Mouse (Mus musculus): ENCODE data around the gene Fam214a.

The Fam214a gene

GRCm38 (mm10) chr9:74952756-74953247 is at the start of gene Fam214a:
Gene Fam214a (plus strand): TSS chr9:74952884.
- peak; percentile 88 for DNase-seq (ENCODE audit: low read depth, low spot score)

DNA sequence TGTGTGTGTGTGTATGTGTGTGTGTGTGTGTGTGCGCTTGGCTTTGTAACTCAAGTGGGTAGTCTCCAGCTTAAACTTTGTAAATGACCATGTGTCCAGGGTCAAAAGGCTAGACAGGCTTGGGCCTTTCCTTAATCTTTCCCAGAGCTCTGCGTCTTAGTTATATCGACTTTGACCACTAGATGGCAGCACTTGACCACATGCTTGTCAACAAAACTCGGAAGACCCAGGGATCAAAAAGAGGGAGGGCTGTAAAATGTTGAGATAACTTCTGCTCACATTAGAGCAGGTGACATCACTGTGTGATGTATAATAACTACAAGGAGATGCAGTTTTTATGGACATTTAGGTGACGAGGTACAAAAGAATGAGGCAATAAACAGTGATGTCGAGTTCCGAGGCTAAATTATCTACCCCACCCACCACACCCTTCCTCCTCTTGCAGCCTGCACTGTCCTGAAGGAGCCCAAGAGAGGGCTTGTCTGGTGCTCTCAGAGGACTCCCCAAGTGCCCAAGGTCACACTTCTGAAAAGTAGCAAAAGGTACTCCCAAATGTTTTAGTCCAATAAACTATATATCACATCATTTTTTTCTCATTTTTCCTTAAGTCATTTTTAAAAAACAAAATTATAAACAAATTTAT is 47.7 kb upstream of the Fam214a start:
- DNase-seq (ENCODE audit: low read depth, low spot score), result peak; percentile 28

DNA sequence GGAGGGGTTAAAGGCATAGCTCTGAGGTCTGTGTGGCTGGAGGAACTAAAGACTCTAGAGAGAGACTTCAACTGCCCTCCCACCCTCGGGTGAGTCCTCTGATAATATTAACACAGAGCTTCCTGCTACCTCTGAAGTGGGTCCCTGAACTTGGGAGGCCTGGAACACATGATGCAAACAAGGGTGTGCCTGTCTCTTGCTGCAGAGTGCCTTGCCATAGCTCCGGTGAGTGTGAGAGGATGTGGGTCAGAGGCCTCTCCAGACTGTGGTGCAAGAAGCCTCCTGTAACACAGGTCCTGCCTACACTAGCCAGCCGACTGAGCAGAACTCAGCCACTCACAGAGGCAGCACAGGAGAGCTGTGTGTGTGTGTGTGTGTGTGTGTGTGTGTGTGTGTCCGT is 45.7 kb upstream of the Fam214a start:
- no peak for DNase-seq (ENCODE audit: low read depth, low spot score)

DNA sequence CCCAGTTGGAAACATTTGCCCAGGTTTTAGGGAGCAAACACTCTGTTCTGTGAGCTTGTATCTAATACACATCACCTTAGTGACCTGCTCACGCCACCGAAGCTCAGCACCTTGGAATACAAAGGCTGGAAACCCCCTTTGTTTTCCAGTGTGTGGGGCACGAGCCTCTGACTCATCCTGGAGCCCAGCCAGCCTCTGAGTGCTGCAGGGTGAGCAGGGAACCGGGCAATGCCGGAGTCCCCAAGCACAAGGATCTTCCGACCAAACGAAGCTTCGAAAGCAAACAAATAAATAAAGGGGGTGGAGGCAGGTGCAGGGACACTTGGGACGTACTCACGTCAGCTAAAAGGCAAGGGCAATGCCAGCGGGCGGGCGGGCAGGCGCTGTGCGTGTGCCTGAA is 43.4 kb upstream of the Fam214a start:
- DNase-seq (ENCODE audit: low read depth, low spot score), result no peak

DNA sequence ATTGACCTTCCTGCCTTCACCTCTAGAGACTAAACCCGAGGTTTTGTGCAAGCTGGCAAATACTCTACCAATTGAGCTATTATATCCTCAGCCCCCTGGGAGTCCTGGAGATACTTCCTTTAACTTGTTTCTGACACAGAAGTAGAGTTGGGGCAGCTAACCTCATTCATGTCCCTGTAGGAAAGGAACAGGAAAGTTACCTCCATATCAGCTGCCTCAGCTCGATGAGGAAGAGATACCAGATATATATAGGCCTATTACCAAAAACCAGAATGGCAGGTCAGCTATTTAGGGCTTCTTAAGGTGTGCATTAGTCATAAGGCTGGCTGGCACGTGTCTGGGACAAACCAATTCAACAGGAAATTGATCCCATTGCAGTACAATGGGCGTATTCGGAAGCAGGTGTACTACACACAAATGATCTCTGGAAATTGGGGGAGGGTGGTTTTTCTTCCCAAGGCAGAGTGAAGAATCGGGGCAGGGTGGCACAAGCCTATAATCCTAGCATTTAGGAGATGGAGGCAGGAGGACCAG is 42.4 kb upstream of the Fam214a start:
- DNase-seq (ENCODE audit: low read depth, low spot score), result no peak

- DNase-seq (ENCODE audit: low read depth, low spot score), result no peak
These were observed 41.3 kb upstream of the Fam214a start for GRCm38 (mm10) chr9:74911430-74911829.

DNA sequence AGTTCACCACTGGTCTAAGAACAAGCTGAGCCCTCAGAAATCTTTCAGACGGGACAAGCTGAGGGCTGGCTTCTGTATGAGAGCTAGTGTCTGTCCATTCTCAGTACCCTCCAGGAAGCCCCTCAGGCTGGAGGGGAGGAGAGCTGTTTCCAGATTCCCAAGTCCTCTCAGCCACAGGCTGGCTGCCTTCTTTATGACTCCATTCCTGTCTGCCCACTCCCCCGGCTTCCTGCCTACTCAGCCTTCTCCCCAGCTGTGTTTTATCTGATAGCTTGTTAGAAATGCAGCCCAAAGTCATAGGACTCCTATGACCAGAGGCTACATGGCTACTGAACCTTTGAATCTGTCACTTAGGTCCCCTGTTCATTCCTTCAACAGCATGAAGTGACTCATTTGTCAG is 40.8 kb upstream of the Fam214a start:
- no peak for DNase-seq (ENCODE audit: low read depth, low spot score)

- DNase-seq (ENCODE audit: low read depth, low spot score), result peak; percentile 10
These were observed 39.9 kb upstream of the Fam214a start for GRCm38 (mm10) chr9:74912619-74913376.

DNA sequence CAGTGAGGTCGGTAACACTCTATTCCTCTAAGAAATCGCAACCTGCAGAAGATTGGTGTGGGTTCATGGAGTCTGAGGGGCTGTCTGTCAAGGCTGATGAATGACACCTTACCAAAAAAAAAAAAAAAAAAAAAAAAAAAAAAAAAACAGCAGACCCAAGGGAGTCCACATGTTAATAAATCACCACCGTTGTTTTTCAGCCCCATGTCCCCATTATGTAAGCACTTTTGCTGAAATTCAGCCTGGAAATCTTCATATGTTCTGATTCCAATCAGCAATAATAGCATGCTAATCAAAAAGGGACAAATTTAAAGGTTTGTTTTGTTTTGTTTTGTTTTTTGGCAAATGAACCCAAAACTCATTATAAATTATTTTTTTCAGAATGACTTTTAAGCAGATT is 37.1 kb upstream of the Fam214a start:
- DNase-seq (ENCODE audit: low read depth, low spot score), result no peak

GRCm38 (mm10) chr9:74920450-74920849 is 32.2 kb upstream of the Fam214a start:
- DNase-seq (ENCODE audit: low read depth, low spot score), result no peak

GRCm38 (mm10) chr9:74921422-74921821 is 31.3 kb upstream of the Fam214a start:
- DNase-seq (ENCODE audit: low read depth, low spot score), result no peak

- no peak for DNase-seq (ENCODE audit: low read depth, low spot score)
These were observed 29.8 kb upstream of the Fam214a start for GRCm38 (mm10) chr9:74922884-74923283.

- DNase-seq (ENCODE audit: low read depth, low spot score), result no peak
These were observed 29.2 kb upstream of the Fam214a start for GRCm38 (mm10) chr9:74923291-74923977.

- peak; percentile 8 for DNase-seq (ENCODE audit: low read depth, low spot score)
These were observed 27.4 kb upstream of the Fam214a start for GRCm38 (mm10) chr9:74925220-74925769.

- no peak for DNase-seq (ENCODE audit: low read depth, low spot score)
These were observed 22.7 kb upstream of the Fam214a start for GRCm38 (mm10) chr9:74929981-74930423.

- no peak for DNase-seq (ENCODE audit: low read depth, low spot score)
These were observed 22.0 kb upstream of the Fam214a start for GRCm38 (mm10) chr9:74930653-74931052.

GRCm38 (mm10) chr9:74935289-74935688 is 17.4 kb upstream of the Fam214a start:
- no peak for DNase-seq (ENCODE audit: low read depth, low spot score)

GRCm38 (mm10) chr9:74937761-74938160 is 14.9 kb upstream of the Fam214a start:
- no peak for DNase-seq (ENCODE audit: low read depth, low spot score)

DNA sequence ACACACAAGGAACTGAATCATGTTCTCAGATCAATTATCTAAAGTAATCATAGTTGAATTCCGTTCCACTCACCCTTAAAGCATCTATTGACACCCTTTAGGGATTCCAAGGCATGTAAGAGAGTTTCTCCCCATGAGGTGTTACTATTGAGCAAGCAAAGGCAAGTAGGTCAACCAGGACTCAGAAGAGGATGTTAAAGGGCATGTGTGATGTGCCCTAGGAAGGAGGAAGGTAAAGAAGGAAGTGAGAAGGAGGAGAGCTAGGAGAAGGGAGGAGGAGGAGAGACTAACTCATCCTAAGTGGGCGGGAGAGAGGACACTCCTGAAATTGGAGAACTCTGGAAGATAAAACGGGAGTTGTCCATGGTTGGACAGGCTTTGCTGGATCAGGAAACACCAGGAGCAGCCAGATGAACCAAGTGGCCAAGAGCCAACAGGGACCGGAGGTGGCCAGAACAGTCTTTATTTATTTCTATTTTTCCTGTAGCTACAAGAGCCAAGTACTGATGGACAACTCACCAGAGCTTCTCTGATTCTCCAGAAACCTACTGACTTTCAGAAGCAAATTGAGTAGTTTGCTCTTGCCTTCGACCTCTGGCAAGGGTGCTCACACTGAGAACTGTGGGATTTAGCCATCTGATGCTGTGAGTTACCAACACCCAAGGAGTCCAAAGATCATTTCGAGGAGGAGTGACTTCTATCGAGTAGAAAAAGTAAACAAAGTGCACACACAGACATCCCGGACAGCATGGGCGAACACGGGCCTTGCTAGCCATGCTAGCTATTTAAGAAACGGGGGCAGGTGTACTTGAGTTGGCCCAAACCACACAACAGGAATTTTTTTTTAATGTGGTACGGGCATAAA is 13.8 kb upstream of the Fam214a start:
- no peak for DNase-seq (ENCODE audit: low read depth, low spot score)

DNA sequence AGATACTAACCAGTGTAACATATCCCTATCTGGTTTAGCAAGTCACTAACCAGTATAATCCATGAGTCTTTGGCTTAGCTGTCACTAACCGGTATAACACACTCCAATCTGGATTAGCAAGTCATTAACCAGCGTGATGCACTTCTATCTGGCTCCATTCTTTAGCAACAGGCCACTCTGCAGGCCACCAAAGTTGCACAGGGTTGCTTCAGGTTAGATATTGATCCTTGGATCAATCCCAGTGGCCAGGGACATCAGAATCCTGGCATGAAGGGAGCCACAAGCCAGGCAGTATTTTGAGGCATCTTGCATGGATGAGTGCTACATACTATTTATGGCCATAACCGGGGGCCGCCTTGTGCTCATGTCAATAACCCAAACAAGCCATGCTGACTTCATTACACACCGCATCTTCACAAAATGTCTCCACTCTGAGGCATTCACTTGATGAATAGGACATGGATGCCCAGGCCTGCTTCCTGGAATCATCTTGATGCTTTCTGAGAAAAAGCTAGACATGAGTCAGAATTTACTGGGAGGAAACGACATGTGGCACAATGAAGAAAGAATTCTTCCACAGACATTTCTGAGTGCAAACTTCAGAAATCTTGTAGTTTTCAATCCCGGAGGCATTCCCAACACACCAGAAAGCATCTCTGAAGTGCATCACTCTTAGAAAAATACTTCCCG is 5.8 kb upstream of the Fam214a start:
- no peak for DNase-seq (ENCODE audit: low read depth, low spot score)

Data from brain, embryonic 18.5 days (tissue).